Mouse (Mus musculus) granulocyte monocyte progenitor cell, adult 5-6 weeks (primary cell): ENCODE measurements around the gene Atm. TPM values are rescaled to one million over a fixed set of nuclear protein-coding genes. Genes with fewer than 3 reads are reported as not detected.

Source experiments
- ATAC-seq: replicated peaks from 2 replicates; pipeline ENCODE4 v1.8.0; 2016; ENCODE audit warnings: mild to moderate bottlenecking, moderate TSS enrichment, inconsistent platforms; ENCODE audit not compliant: poor library complexity, severe bottlenecking
- total RNA-seq, 2 experiments: library from RNA; stranded (forward) in 1 of 2; stranded (reverse) in 1 of 2; fragments of 200-712, 200-1000 nt in 1 of 2; fragments of >200 nt in 1 of 2; fragmentation: Nextera tagmentation in 1 of 2; gene quantifications; 2 replicates each; pipeline ENCODE4 v1.2.3; 2014 to 2017

The Atm gene
- total RNA-seq, 2 experiments from 2014 or later = 34.1 to 39.6 TPM

GRCm38 (mm10) chr9:53409427-53409826 is 127.1 kb downstream of the Atm start:
- no peak for ATAC-seq

GRCm38 (mm10) chr9:53408953-53409361 is 127.6 kb downstream of the Atm start:
- no peak for ATAC-seq

GRCm38 (mm10) chr9:53408548-53408947 is 128.0 kb downstream of the Atm start:
- ATAC-seq = no peak

- ATAC-seq = peak; percentile 98
These were observed 131.5 kb downstream of the Atm start for GRCm38 (mm10) chr9:53404753-53405722.

GRCm38 (mm10) chr9:53404050-53404752 is 132.3 kb downstream of the Atm start:
- ATAC-seq = no peak

- ATAC-seq = no peak
These were observed 133.5 kb downstream of the Atm start for GRCm38 (mm10) chr9:53402991-53403390.

- ATAC-seq = no peak
These were observed 134.2 kb downstream of the Atm start, which contains the start of gene 4930550C14Rik for GRCm38 (mm10) chr9:53402291-53402711. 4930550C14Rik (plus strand) TSS chr9:53402325.

GRCm38 (mm10) chr9:53401146-53401545 is 135.4 kb downstream of the Atm start:
- no peak for ATAC-seq

- ATAC-seq = no peak
These were observed 135.8 kb downstream of the Atm start for GRCm38 (mm10) chr9:53400696-53401095.

- ATAC-seq = no peak
These were observed 137.0 kb downstream of the Atm start for GRCm38 (mm10) chr9:53399537-53399936.

- ATAC-seq = peak; percentile 94
These were observed 138.2 kb downstream of the Atm start for GRCm38 (mm10) chr9:53398388-53398700.

- ATAC-seq = peak; percentile 23; the same call in 1 of the 2 replicates
These were observed 138.7 kb downstream of the Atm start for GRCm38 (mm10) chr9:53397685-53398387.

- peak; percentile 10; the same call in 1 of the 2 replicates for ATAC-seq
These were observed 146.4 kb downstream of the Atm start for GRCm38 (mm10) chr9:53390136-53390535.

Other genes with a start within 250 kb of the Atm start
- not detected in 2 replicates for gene Exph5, start 235.1 kb downstream of the Atm start, total RNA-seq (2014; fragmentation: Nextera tagmentation)
- not detected in 2 replicates for gene Exph5, start 235.1 kb downstream of the Atm start, total RNA-seq (2017)
- gene Kdelc2, start 152.7 kb downstream of the Atm start, total RNA-seq (2014; fragmentation: Nextera tagmentation) = 7.3 and 14.1 TPM in 2 replicates
- 11.4 and 12.2 TPM in 2 replicates for gene Kdelc2, start 152.7 kb downstream of the Atm start, total RNA-seq (2017)
- gene 4930550C14Rik, start 134.4 kb downstream of the Atm start, total RNA-seq (2014; fragmentation: Nextera tagmentation) = not detected in 2 replicates
- 0.22 TPM in 1 of 2 replicates, not detected in the other for gene 4930550C14Rik, start 134.4 kb downstream of the Atm start, total RNA-seq (2017)
- gene Npat, start 307 bp upstream of the Atm start, total RNA-seq (2014; fragmentation: Nextera tagmentation) = 28.8 and 30.8 TPM in 2 replicates
- gene Npat, start 307 bp upstream of the Atm start, total RNA-seq (2017) = 19.8 and 26.6 TPM in 2 replicates
- gene Acat1, start 73.6 kb upstream of the Atm start, total RNA-seq (2014; fragmentation: Nextera tagmentation) = 77.9 and 82.3 TPM in 2 replicates
- gene Acat1, start 73.6 kb upstream of the Atm start, total RNA-seq (2017) = 69.8 and 79.4 TPM in 2 replicates
- 18.8 and 21.3 TPM in 2 replicates for gene Cul5, start 133.3 kb upstream of the Atm start, total RNA-seq (2014; fragmentation: Nextera tagmentation)
- 54.6 and 56.4 TPM in 2 replicates for gene Cul5, start 133.3 kb upstream of the Atm start, total RNA-seq (2017)
- gene Rab39, start 169.5 kb upstream of the Atm start, total RNA-seq (2014; fragmentation: Nextera tagmentation) = 0.82 TPM in 1 of 2 replicates, not detected in the other
- gene Rab39, start 169.5 kb upstream of the Atm start, total RNA-seq (2017) = 0.47 TPM in 1 of 2 replicates, not detected in the other
- 0.60 and 1.9 TPM in 2 replicates for gene Slc35f2, start 234.8 kb upstream of the Atm start, total RNA-seq (2014; fragmentation: Nextera tagmentation)
- 0.88 and 1.2 TPM in 2 replicates for gene Slc35f2, start 234.8 kb upstream of the Atm start, total RNA-seq (2017)